Mouse (Mus musculus): ENCODE results near the gene Nup160. TPM values are rescaled to one million over a fixed set of nuclear protein-coding genes. Genes with fewer than 3 reads are reported as not detected.
A peak's percentile ranks its signal among the peaks of the same experiment; 100 is the strongest.

The Nup160 gene
- polyA plus RNA-seq, 1 experiment from 2014 or later = 30.4 TPM

DNA sequence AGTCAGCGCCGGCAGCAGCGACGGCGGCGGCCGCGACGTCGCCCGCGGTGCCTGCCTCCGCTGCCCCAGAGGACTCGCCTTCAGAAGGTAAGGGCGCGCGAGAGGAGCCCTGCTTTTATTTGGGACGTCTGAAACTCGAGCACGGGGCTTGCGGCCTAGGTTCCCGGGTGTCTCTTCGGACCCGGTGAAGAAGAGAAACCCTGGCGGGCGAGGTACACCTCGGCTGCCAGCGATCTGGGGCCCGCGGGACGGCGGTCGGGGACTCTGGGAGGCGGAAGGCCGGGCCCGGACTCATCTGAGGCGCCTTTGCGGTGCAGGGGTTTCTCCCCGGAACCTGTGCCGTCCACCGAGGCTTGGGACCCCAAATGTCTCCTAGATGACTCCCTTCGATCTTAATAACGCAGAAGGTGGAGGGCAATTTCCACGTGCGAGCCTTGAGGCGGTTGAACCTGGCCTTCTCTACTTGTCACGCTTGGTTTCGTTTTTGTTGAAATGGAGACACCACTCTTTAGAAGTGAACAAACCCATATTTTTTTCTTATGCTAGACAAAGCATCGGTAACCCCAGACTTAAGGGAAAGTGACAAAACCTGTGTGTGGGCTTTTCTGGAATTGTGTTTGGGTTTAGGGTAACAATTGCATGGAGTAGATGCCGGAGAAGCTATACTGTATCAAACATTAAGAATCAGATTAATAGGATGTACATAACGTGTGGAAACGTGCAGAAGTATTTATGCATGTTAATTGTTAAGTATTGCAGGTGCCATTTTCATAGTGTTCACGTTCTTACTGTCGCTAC lies 68.9 kb downstream of the Nup160 start:
- ATAC-seq (ENCODE audit: insufficient read depth) = peak; percentile 44
- H3K4me2 ChIP-seq = peak overlapping the region; percentile 76
- H3K4me3 ChIP-seq (replicated peaks) = peak overlapping the region; percentile 97
- peaks cover 33% of the 10 kb centered on the region for H3K36me3 ChIP-seq (replicated peaks)
- H3K27me3 ChIP-seq = no peaks in the 10 kb centered on the region
- H3K9ac ChIP-seq = peak overlapping the region; percentile 98
- H3K27ac ChIP-seq (replicated peaks) = peak overlapping the region; percentile 97
- under 1% methylated on average over 54 of the region's 54 CpGs for WGBS (ENCODE audit: insufficient replicate concordance)
- no peaks in the 10 kb centered on the region for H3K9me3 ChIP-seq (replicated peaks)
- H3K4me1 ChIP-seq (replicated peaks) = peaks cover 38% of the 10 kb centered on the region

DNA sequence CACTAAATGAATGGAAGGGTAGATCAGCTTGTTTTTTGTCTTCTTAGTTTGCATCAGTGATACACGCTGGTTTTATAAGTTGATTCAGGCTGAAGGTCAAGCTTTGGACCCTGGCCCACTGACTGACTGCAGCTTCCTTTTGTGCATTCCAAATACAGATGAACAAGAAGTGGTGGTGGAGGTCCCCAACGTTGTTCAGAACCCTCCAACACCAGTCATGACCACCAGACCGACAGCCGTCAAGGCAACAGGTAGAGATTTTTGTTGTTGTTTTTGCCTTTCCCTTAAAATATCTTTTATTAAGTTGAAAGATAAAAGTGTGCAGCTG lies 69.5 kb downstream of the Nup160 start:
- H3K27ac ChIP-seq (replicated peaks) = peak overlapping the region; percentile 97; the same call in 1 of the 2 replicates
- 9% methylated on average over 4 of the region's 4 CpGs for WGBS (ENCODE audit: insufficient replicate concordance)

GRCm38 (mm10) chr2:90747131-90747530 lies 70.1 kb downstream of the Nup160 start:
- peak overlapping the region; percentile 97 for H3K4me3 ChIP-seq (replicated peaks)
- H3K4me1 ChIP-seq (replicated peaks) = peaks cover 38% of the 10 kb centered on the region
- WGBS (ENCODE audit: insufficient replicate concordance) = 79% methylated on average over 10 of the region's 10 CpGs
- H3K27me3 ChIP-seq = no peaks in the 10 kb centered on the region
- no peaks in the 10 kb centered on the region for H3K9me3 ChIP-seq (replicated peaks)
- H3K9ac ChIP-seq = peak overlapping the region; percentile 98; the same call in 1 of the 2 replicates
- peaks cover 44% of the 10 kb centered on the region for H3K36me3 ChIP-seq (replicated peaks)
- peak overlapping the region; percentile 76 for H3K4me2 ChIP-seq
- H3K27ac ChIP-seq (replicated peaks) = no peak overlapping the region
- no peak for ATAC-seq (ENCODE audit: insufficient read depth)

More for the DNA sequence above, 69.5 kb downstream of the Nup160 start:
- peaks cover 38% of the 10 kb centered on the region for H3K4me1 ChIP-seq (replicated peaks)
- no peaks in the 10 kb centered on the region for H3K9me3 ChIP-seq (replicated peaks)
- peak overlapping the region; percentile 97 for H3K4me3 ChIP-seq (replicated peaks)
- no peak for ATAC-seq (ENCODE audit: insufficient read depth)
- H3K27me3 ChIP-seq = no peaks in the 10 kb centered on the region
- peak overlapping the region; percentile 76 for H3K4me2 ChIP-seq
- H3K9ac ChIP-seq = peak overlapping the region; percentile 98
- peaks cover 39% of the 10 kb centered on the region for H3K36me3 ChIP-seq (replicated peaks)

DNA sequence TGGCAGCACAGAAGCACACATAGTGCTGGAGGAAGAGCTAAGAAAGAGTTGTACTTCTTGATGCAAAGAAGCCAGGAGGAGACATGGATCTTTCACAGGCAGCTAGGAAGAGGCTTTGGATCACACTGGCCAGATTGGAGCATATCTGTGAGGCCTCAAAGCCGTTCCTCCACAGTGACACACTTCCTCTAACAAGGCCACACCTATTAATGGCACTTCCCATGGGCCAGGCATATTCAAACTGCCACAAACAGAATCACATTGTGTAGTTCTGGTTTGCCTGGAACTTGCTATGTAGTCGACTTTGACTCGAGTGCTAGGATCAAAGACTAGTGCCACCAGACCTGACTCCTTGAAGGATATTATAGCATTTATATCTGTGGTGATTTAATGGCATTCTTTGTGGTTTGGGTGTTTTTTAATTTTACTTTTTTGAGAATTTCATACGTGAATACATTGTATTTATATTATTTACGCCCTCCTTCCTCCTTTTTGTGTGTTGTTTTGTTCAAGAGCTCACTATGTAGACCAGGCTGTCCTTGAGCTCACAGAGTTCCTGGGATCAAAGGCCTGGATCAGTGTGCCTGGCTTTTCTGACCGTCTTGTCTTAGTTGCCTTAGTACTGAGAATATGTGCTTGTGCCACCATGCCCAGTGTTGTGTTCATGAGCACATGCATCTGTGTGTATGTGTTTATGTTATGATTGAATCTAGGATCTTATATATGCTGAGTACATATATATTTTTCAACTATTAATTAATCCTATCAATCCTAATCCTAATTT lies 72.9 kb downstream of the Nup160 start:
- H3K4me2 ChIP-seq = no peak overlapping the region
- H3K9me3 ChIP-seq (replicated peaks) = no peaks in the 10 kb centered on the region
- H3K9ac ChIP-seq = no peak overlapping the region
- WGBS (ENCODE audit: insufficient replicate concordance) = 60% methylated on average over 6 of the region's 6 CpGs
- H3K36me3 ChIP-seq (replicated peaks) = peaks cover 71% of the 10 kb centered on the region
- H3K27me3 ChIP-seq = no peaks in the 10 kb centered on the region
- H3K4me1 ChIP-seq (replicated peaks) = peaks cover 29% of the 10 kb centered on the region
- H3K4me3 ChIP-seq (replicated peaks) = no peak overlapping the region
- ATAC-seq (ENCODE audit: insufficient read depth) = no peak
- no peak overlapping the region for H3K27ac ChIP-seq (replicated peaks)

- Histone ChIP-seq H3K27me3 (no peaks in the 10 kb centered on the region), H3K27ac (replicated peaks) (no peak overlapping the region), H3K4me2 (no peak overlapping the region), H3K9ac (no peak overlapping the region), H3K9me3 (replicated peaks) (no peaks in the 10 kb centered on the region), H3K4me3 (replicated peaks) (no peak overlapping the region), H3K36me3 (replicated peaks) (peaks cover 92% of the 10 kb centered on the region), H3K4me1 (replicated peaks) (peaks cover 12% of the 10 kb centered on the region)
- WGBS (ENCODE audit: insufficient replicate concordance) = 85% methylated on average over 2 of the region's 2 CpGs
- no peak for ATAC-seq (ENCODE audit: insufficient read depth)
Observed at GRCm38 (mm10) chr2:90753565-90753964, 76.5 kb downstream of the Nup160 start.

DNA sequence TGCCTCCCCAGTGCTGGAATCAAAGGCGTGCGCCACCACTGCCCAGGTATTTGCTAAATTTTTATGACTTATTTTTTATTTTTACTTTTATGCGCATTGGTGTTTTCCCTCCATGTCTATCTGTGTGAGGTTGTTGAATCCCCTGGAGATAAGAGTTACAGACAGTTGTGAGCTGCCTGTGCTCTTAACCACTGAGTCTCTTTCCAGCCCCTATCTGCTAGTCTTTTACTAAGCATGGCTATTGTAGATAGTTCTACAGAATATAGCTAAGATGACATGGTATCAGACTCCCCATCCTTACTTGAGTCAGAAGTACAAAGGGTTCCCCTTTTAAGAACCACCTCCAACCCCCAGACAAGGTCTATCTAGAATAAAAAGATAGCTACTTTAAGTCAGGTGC lies 77.2 kb downstream of the Nup160 start:
- Histone ChIP-seq H3K9me3 (replicated peaks) (no peaks in the 10 kb centered on the region), H3K9ac (no peak overlapping the region), H3K27ac (replicated peaks) (no peak overlapping the region), H3K4me2 (no peak overlapping the region), H3K36me3 (replicated peaks) (peaks cover 94% of the 10 kb centered on the region), H3K27me3 (no peaks in the 10 kb centered on the region), H3K4me3 (replicated peaks) (no peak overlapping the region), H3K4me1 (replicated peaks) (peaks cover 8% of the 10 kb centered on the region; the same call in 1 of the 2 replicates)
- 84% methylated on average over 3 of the region's 3 CpGs for WGBS (ENCODE audit: insufficient replicate concordance)
- ATAC-seq (ENCODE audit: insufficient read depth) = no peak

DNA sequence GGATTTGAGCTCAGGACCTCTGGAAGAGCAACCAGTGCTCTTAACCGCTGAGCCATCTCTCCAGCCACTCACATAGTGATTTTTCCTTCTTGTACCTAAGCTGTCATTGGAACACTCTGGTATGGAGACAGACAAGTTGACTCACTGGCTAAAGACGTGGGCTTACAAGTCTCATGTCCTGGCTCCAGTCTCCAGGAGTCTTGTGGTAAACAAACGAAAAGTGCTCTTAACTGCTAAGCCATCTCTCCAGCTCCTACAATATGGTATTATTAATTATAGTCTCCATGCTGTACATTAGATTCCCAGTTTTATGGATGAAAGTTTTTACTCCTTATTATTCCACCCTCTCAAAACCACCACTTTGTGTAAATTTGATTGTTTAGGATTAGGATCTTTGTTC lies 88.1 kb downstream of the Nup160 start:
- Histone ChIP-seq H3K27me3 (no peaks in the 10 kb centered on the region), H3K4me1 (replicated peaks) (no peaks in the 10 kb centered on the region), H3K4me3 (replicated peaks) (no peak overlapping the region), H3K36me3 (replicated peaks) (peaks cover 93% of the 10 kb centered on the region), H3K27ac (replicated peaks) (no peak overlapping the region), H3K9ac (no peak overlapping the region), H3K4me2 (no peak overlapping the region), H3K9me3 (replicated peaks) (no peaks in the 10 kb centered on the region)
- no peak for ATAC-seq (ENCODE audit: insufficient read depth)
- WGBS (ENCODE audit: insufficient replicate concordance) = 83% methylated on average over 3 of the region's 3 CpGs

DNA sequence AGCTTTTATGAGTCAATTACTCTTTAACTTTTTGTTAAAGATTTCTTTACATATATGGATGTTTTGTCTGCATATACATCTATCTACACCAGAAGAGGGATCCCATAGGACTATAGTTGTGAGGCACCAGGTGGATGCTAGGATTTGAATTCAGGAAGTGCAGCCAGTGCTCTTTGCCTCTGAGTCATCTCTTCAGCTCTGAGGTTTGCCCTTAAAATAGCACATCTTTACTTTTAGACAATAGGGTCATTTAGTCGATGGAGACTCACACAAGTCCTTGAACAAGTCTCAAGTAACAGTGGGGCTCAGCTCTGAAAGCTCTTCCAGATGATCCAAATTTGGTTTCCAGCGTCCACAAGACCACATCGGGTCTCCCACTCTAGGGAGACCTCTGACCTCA lies 104.3 kb downstream of the Nup160 start:
- peaks cover 35% of the 10 kb centered on the region for H3K27me3 ChIP-seq
- no peak overlapping the region for H3K4me3 ChIP-seq (replicated peaks)
- H3K9me3 ChIP-seq (replicated peaks) = no peaks in the 10 kb centered on the region
- H3K27ac ChIP-seq (replicated peaks) = no peak overlapping the region
- peaks cover 6% of the 10 kb centered on the region; the same call in 1 of the 2 replicates for H3K4me1 ChIP-seq (replicated peaks)
- H3K4me2 ChIP-seq = no peak overlapping the region
- 41% methylated on average over 3 of the region's 3 CpGs for WGBS (ENCODE audit: insufficient replicate concordance)
- H3K9ac ChIP-seq = no peak overlapping the region
- peaks cover 50% of the 10 kb centered on the region for H3K36me3 ChIP-seq (replicated peaks)
- no peak for ATAC-seq (ENCODE audit: insufficient read depth)

DNA sequence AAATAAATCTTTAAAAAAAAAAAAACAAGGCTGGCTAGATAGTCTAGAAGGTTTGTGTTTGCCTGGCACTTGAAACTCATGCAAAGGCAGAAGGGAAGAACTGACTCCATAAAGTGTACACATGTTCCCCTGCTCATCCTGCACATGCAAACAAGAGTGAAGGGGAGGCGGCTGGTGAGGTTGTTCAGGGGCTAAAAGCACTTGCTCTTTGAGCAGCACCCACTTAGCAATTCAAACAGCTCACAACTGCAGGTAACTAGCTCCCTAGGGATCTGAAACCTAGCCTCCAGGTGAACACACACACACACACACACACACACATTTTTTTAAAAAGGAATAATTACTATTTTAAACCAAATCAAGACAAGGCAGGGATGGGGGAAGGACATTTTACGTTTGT lies 104.9 kb downstream of the Nup160 start:
- H3K4me1 ChIP-seq (replicated peaks) = peaks cover 6% of the 10 kb centered on the region; the same call in 1 of the 2 replicates
- ATAC-seq (ENCODE audit: insufficient read depth) = no peak
- H3K36me3 ChIP-seq (replicated peaks) = peaks cover 44% of the 10 kb centered on the region
- no peak overlapping the region for H3K4me2 ChIP-seq
- H3K4me3 ChIP-seq (replicated peaks) = no peak overlapping the region
- peaks cover 35% of the 10 kb centered on the region for H3K27me3 ChIP-seq
- no peak overlapping the region for H3K9ac ChIP-seq
- H3K9me3 ChIP-seq (replicated peaks) = no peaks in the 10 kb centered on the region
- 48% methylated on average over 2 of the region's 2 CpGs for WGBS (ENCODE audit: insufficient replicate concordance)
- H3K27ac ChIP-seq (replicated peaks) = no peak overlapping the region

DNA sequence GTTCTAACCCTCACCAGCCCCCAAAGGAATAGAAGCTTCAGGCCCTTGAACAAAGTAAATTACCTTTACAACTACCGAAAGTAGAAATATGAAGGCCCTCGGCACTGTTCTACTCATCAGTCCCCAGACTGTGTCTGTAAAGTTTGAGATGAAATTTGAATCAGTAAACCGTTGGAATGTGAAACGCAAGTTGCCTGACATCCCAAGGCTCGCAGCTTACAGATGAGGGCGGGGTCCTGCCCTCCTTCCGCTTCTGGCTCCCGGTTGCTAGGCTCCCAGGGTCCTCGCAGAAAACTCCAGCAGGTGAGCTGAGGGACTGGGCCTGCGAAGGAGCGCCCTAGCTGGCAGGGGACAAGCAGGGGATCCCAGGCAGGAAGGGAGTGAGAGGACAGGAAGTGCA lies 105.4 kb downstream of the Nup160 start, which contains the start of gene Agbl2:
Gene Agbl2 (plus strand): TSS at position 270 of the 400 bp plus-strand sequence.
- no peaks in the 10 kb centered on the region for H3K9me3 ChIP-seq (replicated peaks)
- peak within 1 kb of the TSS; percentile 47 for H3K4me3 ChIP-seq (replicated peaks)
- H3K27ac ChIP-seq (replicated peaks) = no peak within 1 kb of the TSS
- peaks cover 39% of the 10 kb centered on the region for H3K36me3 ChIP-seq (replicated peaks)
- H3K27me3 ChIP-seq = peaks cover 35% of the 10 kb centered on the region
- H3K4me2 ChIP-seq = peak within 1 kb of the TSS; percentile 67
- H3K4me1 ChIP-seq (replicated peaks) = peaks cover 6% of the 10 kb centered on the region; the same call in 1 of the 2 replicates
- ATAC-seq (ENCODE audit: insufficient read depth) = no peak
- 5% methylated on average over 11 of the region's 11 CpGs for WGBS (ENCODE audit: insufficient replicate concordance)
- H3K9ac ChIP-seq = no peak within 1 kb of the TSS

- peak overlapping the region; percentile 47 for H3K4me3 ChIP-seq (replicated peaks)
- ATAC-seq (ENCODE audit: insufficient read depth) = no peak
- H3K36me3 ChIP-seq (replicated peaks) = peaks cover 33% of the 10 kb centered on the region
- H3K27ac ChIP-seq (replicated peaks) = no peak overlapping the region
- no peak overlapping the region for H3K9ac ChIP-seq
- peaks cover 35% of the 10 kb centered on the region for H3K27me3 ChIP-seq
- H3K9me3 ChIP-seq (replicated peaks) = no peaks in the 10 kb centered on the region
- peak overlapping the region; percentile 67 for H3K4me2 ChIP-seq
- H3K4me1 ChIP-seq (replicated peaks) = peaks cover 6% of the 10 kb centered on the region; the same call in 1 of the 2 replicates
- WGBS (ENCODE audit: insufficient replicate concordance) = 4% methylated on average over 29 of the region's 29 CpGs
Observed at GRCm38 (mm10) chr2:90782901-90783486, 106.0 kb downstream of the Nup160 start.
